Mouse (Mus musculus) adrenal gland, postnatal 0 days (tissue): ENCODE results near the gene Vmn1r185. TPM values are rescaled to one million over a fixed set of nuclear protein-coding genes. Genes with fewer than 3 reads are reported as not detected.

ENCODE experiments used
- polyA plus RNA-seq: library from polyadenylated mRNA; unstranded; fragments of >200 nt; fragmentation: Nextera tagmentation; extraction: Ambion mirVana; gene quantifications from 2 replicates; pipeline ENCODE4 v1.2.1, GENCODE M21; 2015

Gene Vmn1r185
- not detected in 2 replicates for polyA plus RNA-seq

GRCm38 (mm10) chr7:26618364-26618763 is at the start of gene Vmn1r185:
Gene Vmn1r185 (minus strand): TSS chr7:26618464.

Other genes starting within 250 kb of the Vmn1r185 start
- not detected in 2 replicates for gene Nlrp9c, start 214.8 kb downstream of the Vmn1r185 start, polyA plus RNA-seq
- not detected in 2 replicates for gene Nlrp4a, start 183.4 kb downstream of the Vmn1r185 start, polyA plus RNA-seq
- not detected in 2 replicates for gene Nlrp9a, start 83.4 kb downstream of the Vmn1r185 start, polyA plus RNA-seq
- not detected in 2 replicates for gene Cyp2b23, start 68.0 kb upstream of the Vmn1r185 start, polyA plus RNA-seq
- not detected in 2 replicates for gene Cyp2b19, start 138.7 kb upstream of the Vmn1r185 start, polyA plus RNA-seq
- gene Cyp2g1, start 190.4 kb upstream of the Vmn1r185 start, polyA plus RNA-seq: not detected in 2 replicates
- gene Cyp2a5, start 216.8 kb upstream of the Vmn1r185 start, polyA plus RNA-seq: 0.12 TPM in 1 of 2 replicates, not detected in the other